Mouse (Mus musculus) lung, adult 2 months (tissue): ENCODE measurements around the gene Snrnp27. TPM values are rescaled to one million over a fixed set of nuclear protein-coding genes. Genes with fewer than 3 reads are reported as not detected.

Experiments
- DNase-seq: peaks from one replicate; pipeline ENCODE4 v3.0.0; 2022
- H3K4me1 ChIP-seq: fragments of 200-500 bp; 2 replicates; pipeline ENCODE4 v1.6.1; 2011; ENCODE audit warnings: low read length; ENCODE audit not compliant: control insufficient read depth, insufficient read depth
- H3K4me3 ChIP-seq: fragments of 200-500 bp; replicated peaks from 2 replicates; pipeline ENCODE3; 2011; ENCODE audit warnings: low read depth, mild to moderate bottlenecking, control low read depth, low read length; ENCODE audit errors: extremely low read depth
- CTCF ChIP-seq: fragments of 200-500 bp; IDR thresholded peaks from 2 replicates; pipeline ENCODE4 v1.5.1; 2011; ENCODE audit warnings: mild to moderate bottlenecking, low read length, control low read depth; ENCODE audit not compliant: insufficient read depth
- POLR2A ChIP-seq: fragments of 200-500 bp; IDR thresholded peaks from 2 replicates; pipeline ENCODE4 v1.6.1; 2011; ENCODE audit warnings: low read depth, mild to moderate bottlenecking, control low read depth, low read length, borderline replicate concordance; ENCODE audit errors: extremely low read depth
- WGBS: fragments of 180-500 bp; shearing (Covaris S2); methylation state at CpG from one replicate; pipeline ENCODE4 v1.1.7; 2018; 5-methylcytosine and 5-hydroxymethylcytosine counted together
- polyA plus RNA-seq: library from polyadenylated mRNA; depleted of rRNA; stranded (reverse); fragments of >200 nt; gene quantifications from 2 replicates; pipeline ENCODE4 v1.2.3, GENCODE M21; 2012; rRNA removed

Snrnp27 gene
- 8.4 and 9.8 TPM in 2 replicates for polyA plus RNA-seq

DNA sequence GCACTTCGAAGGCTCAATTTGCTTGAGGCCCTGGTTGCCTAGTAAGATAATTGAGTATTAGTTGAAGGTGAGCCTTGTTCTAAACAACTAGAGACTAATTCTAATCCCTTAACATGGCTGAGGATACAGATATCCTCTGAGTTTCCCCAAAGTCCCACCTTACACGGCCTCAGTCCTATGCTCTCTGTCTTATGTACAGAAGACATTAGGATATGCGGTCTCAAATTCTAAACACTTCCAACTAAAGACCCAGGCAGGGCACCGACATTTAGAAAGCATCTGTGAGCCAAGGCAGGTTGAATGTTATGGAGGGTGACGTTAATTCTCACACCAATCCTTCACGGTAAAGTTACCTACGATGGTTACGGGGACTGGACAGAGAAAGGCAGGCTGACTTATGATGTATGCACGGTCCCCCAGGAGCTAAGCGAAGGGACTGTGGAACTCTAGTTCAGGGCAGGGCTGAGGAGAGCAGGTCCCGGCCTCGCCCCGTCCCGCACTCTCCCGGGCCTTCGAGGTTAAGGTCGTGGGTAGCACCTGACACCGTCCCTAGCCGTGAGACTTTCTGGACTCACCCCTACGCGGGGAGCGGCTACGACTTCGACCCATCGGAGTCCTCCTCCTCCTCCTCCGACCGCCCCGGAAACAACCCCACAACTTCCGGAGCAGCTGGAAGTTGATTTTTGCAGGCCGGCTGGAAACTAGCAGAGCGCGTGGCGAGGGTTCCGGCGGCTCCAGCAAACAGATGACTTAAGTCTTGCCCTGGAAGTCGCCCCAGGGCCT, at the start of gene Snrnp27:
Gene Snrnp27 (minus strand): TSS at position 651 of the 783 bp plus-strand sequence.
- H3K4me1 ChIP-seq = 0 out of 2 replicates have a peak, but pooled peaks cover 2% of the 10 kb centered on the region
- H3K4me3 ChIP-seq = peak within 1 kb of the TSS; percentile 75
- TF ChIP-seq CTCF = no peak
- TF ChIP-seq POLR2A = peak; percentile 87
- 3% methylated on average over 36 of the region's 36 CpGs for WGBS
- peak; percentile 94 for DNase-seq

DNA sequence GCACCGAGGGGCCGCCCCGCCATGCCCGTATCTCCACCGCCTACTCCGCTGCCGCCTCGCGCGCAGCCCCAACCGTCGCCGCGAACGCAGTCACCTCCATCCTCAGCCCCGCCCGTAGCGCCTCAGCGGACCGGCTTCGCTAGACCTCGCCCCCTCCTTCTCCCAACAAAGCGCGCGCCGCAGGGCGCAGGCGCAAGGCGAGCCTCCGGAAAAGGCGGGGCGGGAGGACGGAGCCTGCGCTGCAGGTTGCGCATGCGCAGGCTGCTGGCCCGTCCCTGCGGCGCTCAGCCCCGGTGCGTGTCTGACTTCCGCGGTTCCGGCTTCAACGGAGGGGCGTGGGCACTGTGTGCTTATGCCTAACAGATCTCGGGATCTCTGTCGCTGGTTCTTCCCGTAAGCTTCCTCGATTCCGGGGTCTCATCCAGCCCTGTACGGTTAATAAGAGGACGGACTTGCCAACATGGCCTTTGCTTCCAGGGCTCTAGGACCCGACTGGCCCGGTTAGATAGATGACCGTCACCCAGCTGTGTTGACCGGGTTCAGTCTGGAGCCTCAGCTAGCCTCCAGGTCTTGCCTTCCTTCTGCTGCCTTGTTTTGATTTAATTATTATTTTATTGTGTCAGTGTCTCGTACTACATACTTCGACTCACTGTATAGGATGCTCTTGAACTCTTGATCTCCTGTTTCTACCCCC, 49.0 kb upstream of the Snrnp27 start, which contains the start of gene Gmcl1:
Gene Gmcl1 (minus strand): TSS at position 201 of the 694 bp plus-strand sequence.
- peak within 1 kb of the TSS; percentile 85 for H3K4me3 ChIP-seq
- DNase-seq = peak; percentile 88
- 1% methylated on average over 56 of the region's 59 CpGs for WGBS
- H3K4me1 ChIP-seq = no peaks in the 10 kb centered on the region; the same call in 1 of the 2 replicates
- TF ChIP-seq POLR2A (peak; percentile 90), CTCF (no peak)

DNA sequence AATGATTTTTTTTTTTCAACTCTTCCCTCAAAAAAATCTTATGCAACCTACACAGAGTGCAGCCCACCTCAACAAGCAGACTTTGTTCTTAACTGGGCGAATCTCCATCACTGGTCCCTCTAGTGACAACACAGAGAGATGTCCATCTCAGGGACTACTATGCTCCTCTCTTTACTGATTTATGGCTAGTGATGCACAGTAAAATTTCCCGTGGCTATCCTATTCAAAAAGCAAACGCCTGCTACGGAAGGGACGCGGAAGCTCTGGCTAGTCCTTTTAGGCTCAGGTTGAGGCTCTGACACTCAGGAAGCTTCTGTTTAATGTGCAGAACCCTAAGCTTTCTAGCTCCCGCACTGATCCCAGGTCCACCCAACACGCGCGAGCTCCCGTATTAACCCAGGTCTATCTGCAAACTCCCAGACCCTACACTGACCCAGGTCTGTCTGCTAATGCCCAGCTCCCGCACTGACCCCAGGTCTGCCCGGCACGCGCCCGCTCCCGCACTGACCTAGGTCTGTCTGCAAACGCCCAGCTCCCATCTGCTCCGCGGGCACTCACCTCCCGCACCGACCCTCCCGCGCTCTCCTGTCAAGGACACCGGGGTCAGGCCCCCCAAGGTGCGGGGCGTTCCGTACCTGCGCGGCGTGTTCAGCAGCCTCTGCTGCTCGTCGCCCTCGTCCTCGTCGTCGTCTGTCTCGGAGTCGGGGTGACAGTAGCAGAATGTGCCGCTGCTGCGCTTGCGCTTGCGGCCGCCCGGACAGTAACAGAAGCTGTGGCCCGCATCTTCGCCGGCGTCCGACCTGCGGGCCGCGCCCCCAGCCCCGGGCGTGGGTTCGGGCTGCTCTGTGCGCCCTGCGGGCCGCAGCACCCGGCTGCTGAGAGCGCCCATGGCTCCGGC, 48.2 kb upstream of the Snrnp27 start:
- TF ChIP-seq POLR2A = no peak
- TF ChIP-seq CTCF = no peak

DNA sequence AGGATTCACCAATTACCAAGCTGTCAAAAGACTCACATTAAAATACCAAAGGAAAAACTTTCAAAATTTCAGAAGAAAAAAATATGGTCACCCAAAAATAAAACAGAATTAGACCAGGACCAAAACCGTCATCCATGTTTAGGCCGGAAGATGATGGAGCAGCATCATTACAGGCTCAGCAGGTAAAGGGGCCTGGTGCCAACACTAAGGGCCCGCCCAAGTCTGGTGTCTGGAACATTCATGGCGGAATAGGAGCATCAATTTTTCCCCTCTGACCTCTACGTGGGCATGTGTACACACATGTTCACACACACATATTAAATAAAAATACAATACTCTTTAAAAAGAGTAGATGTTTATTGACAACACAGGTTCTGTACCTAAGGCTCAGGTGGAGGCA, 44.4 kb upstream of the Snrnp27 start:
- Histone ChIP-seq H3K4me3 (no peak overlapping the region), H3K4me1 (no peaks in the 10 kb centered on the region; the same call in 1 of the 2 replicates)
- no peak for TF ChIP-seq CTCF
- no peak for TF ChIP-seq POLR2A
- WGBS = 91% methylated on average over 5 of the region's 5 CpGs
- DNase-seq = no peak

More for the DNA sequence above, 48.2 kb upstream of the Snrnp27 start:
- no peak for DNase-seq
- Histone ChIP-seq H3K4me1 (no peaks in the 10 kb centered on the region; the same call in 1 of the 2 replicates), H3K4me3 (peak overlapping the region; percentile 79)
- under 1% methylated on average over 62 of the region's 62 CpGs for WGBS

DNA sequence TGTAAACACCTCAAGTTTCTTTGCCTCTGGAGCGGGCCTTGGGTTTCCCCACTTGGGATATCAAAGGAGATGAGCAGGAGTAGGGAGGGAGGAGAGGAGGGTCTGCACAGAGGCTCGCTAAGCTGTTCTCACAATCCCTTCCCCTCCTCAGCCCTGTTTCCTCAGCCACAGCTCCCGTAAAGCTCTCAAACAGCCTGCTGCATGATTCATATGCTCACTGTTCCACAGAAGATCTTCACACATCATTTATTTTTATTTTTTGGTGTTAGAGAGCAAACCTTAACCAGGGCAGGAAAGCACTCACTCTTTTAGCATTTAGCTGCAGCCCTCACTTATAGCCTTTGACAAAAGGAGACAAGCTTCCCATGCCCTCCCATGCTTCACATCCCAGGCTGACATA, 37.7 kb upstream of the Snrnp27 start:
- Histone ChIP-seq H3K4me3 (no peak overlapping the region), H3K4me1 (no peaks in the 10 kb centered on the region)
- TF ChIP-seq POLR2A (no peak), CTCF (no peak)
- DNase-seq = no peak
- 75% methylated on average over 3 of the region's 3 CpGs for WGBS

DNA sequence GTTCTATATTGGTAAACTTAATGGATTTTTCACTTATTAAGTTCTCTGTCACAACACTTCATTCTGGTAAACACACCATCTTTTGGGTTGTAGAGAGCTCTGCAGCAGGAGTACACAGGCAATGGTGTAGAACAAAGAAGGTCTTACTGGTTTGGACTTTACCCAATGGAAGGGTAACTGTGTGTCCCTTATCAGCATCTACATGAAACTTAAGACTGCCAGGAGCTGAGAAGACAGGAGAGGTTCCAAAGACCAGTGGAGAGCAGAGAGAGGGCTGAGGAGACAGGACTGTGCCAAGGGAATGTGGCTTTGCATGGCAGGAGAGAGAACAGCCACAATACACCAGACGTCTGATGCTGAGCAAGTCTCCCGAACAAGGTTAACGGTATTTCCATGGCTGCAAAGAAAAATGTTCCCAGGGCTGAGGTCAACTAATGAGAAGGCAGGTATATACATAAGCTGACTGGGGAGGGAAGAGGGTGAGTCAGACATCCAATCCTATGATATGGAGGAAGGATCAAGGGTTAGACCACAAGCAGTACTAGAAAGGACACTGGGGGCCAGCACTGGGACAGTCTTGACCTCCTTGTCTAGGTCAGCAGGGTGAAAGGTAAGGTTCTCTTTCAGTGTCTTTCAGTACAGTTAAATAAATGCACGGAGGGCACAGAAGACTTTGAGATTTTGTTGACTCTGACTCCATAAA, 23.9 kb upstream of the Snrnp27 start:
- no peak for DNase-seq
- 85% methylated on average over 4 of the region's 4 CpGs for WGBS
- Histone ChIP-seq H3K4me3 (no peak overlapping the region), H3K4me1 (no peaks in the 10 kb centered on the region)
- no peak for TF ChIP-seq CTCF
- TF ChIP-seq POLR2A = no peak

DNA sequence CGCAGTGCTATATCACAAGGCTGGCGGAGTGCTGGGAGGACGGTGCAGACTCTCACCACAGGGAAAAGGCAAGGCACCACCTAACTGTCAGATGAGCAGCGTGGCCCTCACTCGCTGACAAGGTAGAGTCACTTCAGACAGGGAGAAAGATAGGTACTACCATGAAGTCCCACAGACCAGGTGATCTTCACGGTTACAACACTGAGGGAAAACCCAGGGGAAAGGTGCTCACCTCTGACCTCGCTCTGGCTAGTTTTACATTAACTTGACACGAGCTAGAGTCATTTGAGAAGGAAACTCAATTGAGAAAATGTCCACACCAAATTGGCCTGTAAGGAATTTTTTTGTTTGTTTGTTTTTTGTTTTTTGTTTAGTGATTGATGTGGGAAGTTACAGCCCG, 18.3 kb upstream of the Snrnp27 start:
- no peak for DNase-seq
- H3K4me1 ChIP-seq = no peaks in the 10 kb centered on the region
- TF ChIP-seq POLR2A (no peak), CTCF (no peak)
- no peak overlapping the region for H3K4me3 ChIP-seq
- WGBS = 88% methylated on average over 9 of the region's 9 CpGs

DNA sequence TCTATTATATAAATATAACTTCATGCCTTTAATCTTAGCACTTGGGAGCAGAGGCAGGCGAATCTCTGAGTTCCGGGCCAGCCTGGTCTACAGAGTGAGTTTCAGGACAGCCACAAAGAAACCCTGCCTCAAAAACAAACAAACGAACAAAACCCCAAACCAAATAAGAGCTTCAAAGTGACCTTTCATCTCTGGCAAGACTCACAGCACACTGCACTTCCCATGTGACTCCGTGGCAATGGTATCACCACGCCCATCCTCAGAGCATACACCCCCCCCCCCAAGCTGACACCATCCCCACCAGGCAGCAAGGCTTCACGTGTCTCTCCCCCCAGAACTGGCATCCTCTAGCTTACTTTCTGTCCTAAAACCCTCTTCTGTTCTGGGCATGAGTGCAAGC, 13.6 kb upstream of the Snrnp27 start:
- Histone ChIP-seq H3K4me1 (no peaks in the 10 kb centered on the region), H3K4me3 (no peak overlapping the region)
- DNase-seq = no peak
- 78% methylated on average over 6 of the region's 6 CpGs for WGBS
- TF ChIP-seq POLR2A = no peak
- no peak for TF ChIP-seq CTCF

DNA sequence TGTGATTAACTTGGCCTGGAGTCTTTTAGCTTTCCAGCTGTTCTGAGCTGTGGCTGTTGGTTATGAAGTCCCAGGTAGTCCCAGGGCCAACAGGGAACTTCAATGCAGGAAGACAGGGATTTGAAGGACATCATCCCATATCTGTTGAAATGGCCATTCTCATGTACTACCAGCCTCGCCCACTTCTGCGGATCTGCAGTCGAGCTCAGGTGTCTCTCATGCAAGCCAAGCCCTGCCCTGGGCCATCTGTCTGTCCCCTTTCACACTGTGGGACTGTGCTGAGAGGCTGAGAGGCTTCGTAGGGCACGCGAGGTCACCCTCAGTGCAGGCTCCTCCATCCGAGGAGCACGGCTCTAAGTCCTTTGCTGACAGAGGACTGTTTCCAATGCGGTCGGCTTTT, 11.9 kb upstream of the Snrnp27 start:
- Histone ChIP-seq H3K4me3 (no peak overlapping the region), H3K4me1 (no peaks in the 10 kb centered on the region)
- TF ChIP-seq CTCF (no peak), POLR2A (no peak)
- no peak for DNase-seq
- WGBS = 86% methylated on average over 10 of the region's 10 CpGs
